ENCODE assay signal across 11 mouse cellular contexts in the genomic region with DNA sequence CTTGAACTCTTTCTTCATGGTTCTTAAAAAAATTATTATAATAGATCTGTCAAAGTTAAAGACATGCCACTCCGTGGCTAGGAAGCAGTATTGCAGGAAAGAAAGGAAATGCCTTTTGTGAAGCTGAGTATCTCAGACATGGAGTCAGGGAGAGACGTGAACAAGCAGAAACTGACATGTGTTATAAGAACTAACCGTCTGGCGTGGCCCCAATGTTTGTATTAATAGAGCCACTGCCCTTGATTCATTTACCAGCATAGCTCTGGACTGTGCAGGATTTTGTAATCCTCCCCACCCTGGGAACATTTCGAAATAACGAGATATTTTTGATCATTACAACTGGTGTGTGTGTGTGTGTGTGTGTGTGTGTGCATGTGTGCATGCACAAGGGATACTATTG. TPM values are rescaled to one million over a fixed set of nuclear protein-coding genes. Genes with fewer than 3 reads are reported as not detected.
A peak's percentile ranks its signal among the peaks of the same experiment; 100 is the strongest.
DNase-seq lines count a peak whose midpoint lies in the region; ATAC-seq and TF ChIP-seq lines count a peak whose summit lies in the region.
"Had no signal": no experiment of that assay in that cellular context is flagged by ENCODE, and none has a peak within 500 bp of the region (broad histone marks: within the 10 kb centered on the region; RNA-seq: fewer than 3 reads in every experiment).

No protein-coding gene starts in this region.

- peak; percentile 97 for DNase-seq in heart, adult 11 months
- peak; percentile 47 for DNase-seq in testis, postnatal 10 days (ENCODE audit: low spot score)
- no peak for DNase-seq in testis, postnatal 14 days (ENCODE audit: low spot score)
- peak; percentile 31 to 45 for DNase-seq in heart, postnatal 10 days
- DNase-seq in stomach, postnatal 0 days (ENCODE audit: low spot score): peak; percentile 58
- no peak for DNase-seq in frontal cortex, adult 2 months (ENCODE audit: extremely low spot score in 1 of 2, low spot score in 1 of 2)
- no peak for DNase-seq in hindbrain, embryonic 10.5 days (ENCODE audit: low spot score)
- DNase-seq: kidney, postnatal 36 days; thymus, postnatal 4 days had no signal

- no peak overlapping the region for H3K4me3 ChIP-seq in heart, embryonic 12.5 days
- no peak overlapping the region for H3K4me3 ChIP-seq in stomach, postnatal 0 days (ENCODE audit: low read depth, low read length)
- H3K4me3 ChIP-seq in hindbrain, embryonic 10.5 days: no peak overlapping the region

- WGBS in heart, embryonic 12.5 days: 56% methylated on average over 6 of the region's 6 CpGs
- WGBS in stomach, postnatal 0 days: 11% methylated on average over 6 of the region's 6 CpGs
- 71% methylated on average over 6 of the region's 6 CpGs for WGBS in hindbrain, embryonic 10.5 days

- no peaks in the 10 kb centered on the region for H3K9me3 ChIP-seq in heart, embryonic 12.5 days (replicated peaks)
- no peaks in the 10 kb centered on the region for H3K9me3 ChIP-seq in stomach, postnatal 0 days (ENCODE audit: control insufficient read depth, low read length)
- H3K9me3 ChIP-seq in hindbrain, embryonic 10.5 days: no peaks in the 10 kb centered on the region

- intact Hi-C loops in heart, postnatal 10 days (cut with DNase I): loop anchor here (10.0 kb wide), 1 partner anchor 189 kb away; a partner anchor contains a TSS

- H3K27ac ChIP-seq in heart, embryonic 12.5 days (ENCODE audit: poor library complexity, severe bottlenecking): no peak overlapping the region
- H3K27ac ChIP-seq in stomach, postnatal 0 days (replicated peaks): no peak overlapping the region
- no peak overlapping the region for H3K27ac ChIP-seq in hindbrain, embryonic 10.5 days
- H3K27ac ChIP-seq: macrophage had no signal

- H3K36me3 ChIP-seq in heart, embryonic 12.5 days: no peaks in the 10 kb centered on the region
- no peaks in the 10 kb centered on the region for H3K36me3 ChIP-seq in stomach, postnatal 0 days (ENCODE audit: control insufficient read depth, insufficient read depth, low read length)
- H3K36me3 ChIP-seq in hindbrain, embryonic 10.5 days: no peaks in the 10 kb centered on the region

- no peaks in the 10 kb centered on the region for H3K4me1 ChIP-seq in heart, embryonic 12.5 days (replicated peaks)
- H3K4me1 ChIP-seq in stomach, postnatal 0 days (replicated peaks; ENCODE audit: control insufficient read depth, insufficient read depth): 0 out of 2 replicates have a peak, but pooled peaks cover 3% of the 10 kb centered on the region
- peaks cover 6% of the 10 kb centered on the region for H3K4me1 ChIP-seq in hindbrain, embryonic 10.5 days (replicated peaks)

- no peak overlapping the region for H3K9ac ChIP-seq in heart, embryonic 12.5 days
- no peak overlapping the region for H3K9ac ChIP-seq in stomach, postnatal 0 days (ENCODE audit: low read length)

- peak; percentile 57 for TF ChIP-seq CTCF in stomach, postnatal 0 days (IDR thresholded peaks at IDR 0.05; ENCODE audit: low read depth)

- no peak for ATAC-seq in heart, embryonic 12.5 days (ENCODE audit: insufficient number of reproducible peaks, low FRiP score)
- ATAC-seq in stomach, postnatal 0 days (ENCODE audit: low FRiP score, low TSS enrichment): peak; percentile 75

- no peaks in the 10 kb centered on the region for H3K27me3 ChIP-seq in heart, embryonic 12.5 days (replicated peaks)
- H3K27me3 ChIP-seq in stomach, postnatal 0 days (ENCODE audit: control insufficient read depth, insufficient read depth, low read length): no peaks in the 10 kb centered on the region
- no peaks in the 10 kb centered on the region for H3K27me3 ChIP-seq in hindbrain, embryonic 10.5 days (ENCODE audit: insufficient read depth, poor library complexity, severe bottlenecking)

- TF ChIP-seq EP300 in stomach, postnatal 0 days (optimal IDR thresholded peaks at IDR 0.05): no peak

- no peak overlapping the region for H3K4me2 ChIP-seq in heart, embryonic 12.5 days
- 0 out of 2 replicates have a peak overlapping the region, but pooled peaks have one; percentile 5 for H3K4me2 ChIP-seq in stomach, postnatal 0 days (replicated peaks; ENCODE audit: low read depth)

RNA-seq across cellular contexts. Expression of a gene that starts 2.1 kb away (rescaled TPM):
- polyA plus RNA-seq in heart, embryonic 12.5 days (2016; fragmentation: Nextera tagmentation; extraction: Ambion mirVana): 13.3 and 13.5 TPM in 2 replicates
- 10 to 100 TPM; 15.1 to 16.1 TPM for total RNA-seq in heart, postnatal 10 days (2021)
- polyA plus RNA-seq in stomach, postnatal 0 days (2015; fragmentation: Nextera tagmentation; extraction: Ambion mirVana): 10.5 and 10.8 TPM in 2 replicates
- polyA plus RNA-seq in frontal cortex, adult 2 months (2012; rRNA removed): 7.0 and 8.6 TPM in 2 replicates
- 3.8 TPM in 2 replicates for polyA plus RNA-seq in hindbrain, embryonic 10.5 days (2016; fragmentation: Nextera tagmentation; extraction: Ambion mirVana)

RNA-seq across cellular contexts. Expression of a gene that starts 44.2 kb away (rescaled TPM):
- polyA plus RNA-seq in heart, embryonic 12.5 days (2016; fragmentation: Nextera tagmentation; extraction: Ambion mirVana): 0.05 and 0.08 TPM in 2 replicates
- under 1 TPM in 1 of 2 experiments, not detected in 1; 0.22 TPM for total RNA-seq in heart, postnatal 10 days (2021)
- 0.07 and 0.10 TPM in 2 replicates for polyA plus RNA-seq in stomach, postnatal 0 days (2015; fragmentation: Nextera tagmentation; extraction: Ambion mirVana)
- polyA plus RNA-seq in frontal cortex, adult 2 months (2012; rRNA removed): 0.15 and 0.24 TPM in 2 replicates
- polyA plus RNA-seq in hindbrain, embryonic 10.5 days (2016; fragmentation: Nextera tagmentation; extraction: Ambion mirVana): 0.85 and 1.7 TPM in 2 replicates

Comparison
In these comparisons a context has a peak if more than half of its experiments do, and no peak if none do; other contexts are left out.
1. DNase-seq: peak in heart, adult 11 months (single experiment), testis, postnatal 10 days (single experiment), heart, postnatal 10 days (2 of 2) and stomach, postnatal 0 days (single experiment); none in testis, postnatal 14 days (single experiment), frontal cortex, adult 2 months (0 of 2) and hindbrain, embryonic 10.5 days (single experiment).